Mouse (Mus musculus): ENCODE data around the gene Taok3.

DNA sequence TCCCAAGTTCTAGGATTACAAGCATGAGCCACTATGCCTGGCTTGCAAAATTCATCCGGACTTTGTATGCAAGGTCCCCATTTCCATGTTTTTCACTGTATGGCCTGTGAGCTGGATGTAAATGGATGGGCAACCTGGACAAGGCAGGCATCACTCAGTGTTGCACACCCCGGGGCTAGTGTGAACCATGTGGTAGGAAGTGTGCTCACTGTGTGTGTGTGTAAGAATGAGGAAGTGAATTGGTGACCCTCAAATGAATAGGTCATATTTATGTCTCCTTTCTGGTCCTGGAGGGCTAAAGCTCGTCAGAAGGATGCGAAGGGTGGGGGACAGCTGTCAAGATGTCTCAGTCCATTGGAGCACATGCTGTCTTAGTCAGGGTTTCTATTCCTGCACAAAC lies 7.1 kb downstream of the Taok3 start:
- TF ChIP-seq POLR2A (IDR thresholded peaks at IDR 0.05; ENCODE audit: insufficient read depth, low read depth, low read length), result no peak
- TF ChIP-seq CTCF (IDR thresholded peaks at IDR 0.05; ENCODE audit: insufficient read depth, low read depth, low read length), result no peak

Data from olfactory bulb, adult 2 months (tissue).